Mouse (Mus musculus) c-Kit-negative CD71-positive TER-119-positive erythroid progenitor cells, embryonic 14.5 days (primary cell): Measurements from ENCODE around the gene Fam76a.

Experiments
- DNase-seq: peaks from one replicate; pipeline ENCODE4 v3.0.0-alpha.2; 2013; ENCODE audit warnings: low read depth, low spot score

The Fam76a gene

GRCm38 (mm10) chr4:132894402-132894801, 28.0 kb downstream of the Fam76a start:
- no peak for DNase-seq

- DNase-seq, result no peak
Observed at GRCm38 (mm10) chr4:132884844-132885374, 37.4 kb downstream of the Fam76a start.

- peak; percentile 77 for DNase-seq
Observed at GRCm38 (mm10) chr4:132884064-132884843, 38.1 kb downstream of the Fam76a start, which contains the start of gene Stx12. Stx12 (minus strand) TSS chr4:132884509.

- DNase-seq, result peak; percentile 24
Observed at GRCm38 (mm10) chr4:132883561-132884063, 38.7 kb downstream of the Fam76a start.

- DNase-seq, result no peak
Observed at GRCm38 (mm10) chr4:132874363-132875097, 47.8 kb downstream of the Fam76a start.

- no peak for DNase-seq
Observed at GRCm38 (mm10) chr4:132873481-132874362, 48.6 kb downstream of the Fam76a start.

- DNase-seq, result no peak
Observed at GRCm38 (mm10) chr4:132871116-132871515, 51.2 kb downstream of the Fam76a start.

GRCm38 (mm10) chr4:132864856-132865255, 57.5 kb downstream of the Fam76a start:
- DNase-seq, result no peak

GRCm38 (mm10) chr4:132863012-132863411, 59.3 kb downstream of the Fam76a start:
- no peak for DNase-seq

- no peak for DNase-seq
Observed at GRCm38 (mm10) chr4:132860880-132861279, 61.5 kb downstream of the Fam76a start.
